Mouse (Mus musculus) midbrain, embryonic 10.5 days (tissue): ENCODE results near the gene Scn4a. TPM values are rescaled to one million over a fixed set of nuclear protein-coding genes. Genes with fewer than 3 reads are reported as not detected.

Experiments used
- DNase-seq: peaks from one replicate; pipeline ENCODE4 v3.0.0-alpha.2; 2017; ENCODE audit warnings: low spot score
- H3K27ac ChIP-seq: fragments of 300-500 bp; sonication (generic); replicated peaks from 2 replicates; pipeline ENCODE4 v1.5.1; 2016; ENCODE audit warnings: mild to moderate bottlenecking
- H3K27me3 ChIP-seq: fragments of 300-500 bp; sonication (generic); 2 replicates; pipeline ENCODE4 v1.6.1; 2016; ENCODE audit warnings: low read depth, mild to moderate bottlenecking; ENCODE audit not compliant: poor library complexity, severe bottlenecking
- H3K36me3 ChIP-seq: fragments of 300-500 bp; sonication (generic); 2 replicates; pipeline ENCODE4 v1.6.1; 2016; ENCODE audit warnings: mild to moderate bottlenecking, moderate library complexity
- H3K4me1 ChIP-seq: fragments of 300-500 bp; sonication (generic); 2 replicates; pipeline ENCODE4 v1.6.1; 2016
- H3K4me3 ChIP-seq: fragments of 300-500 bp; sonication (generic); 2 replicates; pipeline ENCODE4 v1.5.1; 2016; ENCODE audit warnings: mild to moderate bottlenecking, moderate library complexity
- H3K9me3 ChIP-seq: fragments of 300-500 bp; sonication (generic); replicated peaks from 2 replicates; pipeline ENCODE4 v1.6.1; 2016; ENCODE audit warnings: mild to moderate bottlenecking
- WGBS: fragments of 180-500 bp; shearing (Covaris S2); methylation state at CpG from one replicate; pipeline ENCODE4 v1.1.7; 2016; 5-methylcytosine and 5-hydroxymethylcytosine counted together
- polyA plus RNA-seq: library from polyadenylated mRNA; unstranded; fragments of >200 nt; fragmentation: Nextera tagmentation; extraction: Ambion mirVana; gene quantifications from 2 replicates; pipeline ENCODE4 v1.2.1, GENCODE M21; 2016

Gene Scn4a
- polyA plus RNA-seq, 1 experiment from 2014 or later, result 0.10 TPM

GRCm38 (mm10) chr11:106274374-106274773, 78.7 kb downstream of the Scn4a start:
- 94% methylated on average over 1 of the region's 1 CpGs for WGBS
- Histone ChIP-seq H3K36me3 (peaks cover 3% of the 10 kb centered on the region; the same call in 1 of the 2 replicates), H3K4me1 (peaks cover 46% of the 10 kb centered on the region), H3K27me3 (peaks cover 23% of the 10 kb centered on the region), H3K4me3 (no peak overlapping the region), H3K9me3 (no peaks in the 10 kb centered on the region; the same call in 1 of the 2 replicates), H3K27ac (0 out of 2 replicates have a peak overlapping the region, but pooled peaks have one; percentile 42)
- no peak for DNase-seq

- no peak for DNase-seq
- Histone ChIP-seq H3K9me3 (no peaks in the 10 kb centered on the region; the same call in 1 of the 2 replicates), H3K4me1 (peaks cover 51% of the 10 kb centered on the region), H3K36me3 (peaks cover 5% of the 10 kb centered on the region; the same call in 1 of the 2 replicates), H3K4me3 (peak overlapping the region; percentile 99; the same call in 1 of the 2 replicates), H3K27ac (0 out of 2 replicates have a peak overlapping the region, but pooled peaks have one; percentile 96), H3K27me3 (peaks cover 23% of the 10 kb centered on the region)
- 92% methylated on average over 6 of the region's 6 CpGs for WGBS
Measured at GRCm38 (mm10) chr11:106273811-106274210, 79.3 kb downstream of the Scn4a start.

GRCm38 (mm10) chr11:106273311-106273684, 79.8 kb downstream of the Scn4a start:
- H3K4me1 ChIP-seq, result peaks cover 56% of the 10 kb centered on the region
- 21% methylated on average over 16 of the region's 16 CpGs for WGBS
- no peak for DNase-seq
- H3K27ac ChIP-seq, result peak overlapping the region; percentile 96
- H3K36me3 ChIP-seq, result peaks cover 9% of the 10 kb centered on the region
- no peaks in the 10 kb centered on the region; the same call in 1 of the 2 replicates for H3K9me3 ChIP-seq
- H3K27me3 ChIP-seq, result peaks cover 22% of the 10 kb centered on the region
- H3K4me3 ChIP-seq, result peak overlapping the region; percentile 99

- peak; percentile 100 for DNase-seq
- Histone ChIP-seq H3K9me3 (no peaks in the 10 kb centered on the region; the same call in 1 of the 2 replicates), H3K4me3 (peak within 1 kb of the TSS; percentile 99), H3K4me1 (peaks cover 62% of the 10 kb centered on the region), H3K27ac (peak within 1 kb of the TSS; percentile 96), H3K27me3 (peaks cover 17% of the 10 kb centered on the region), H3K36me3 (peaks cover 14% of the 10 kb centered on the region)
- under 1% methylated on average over 72 of the region's 72 CpGs for WGBS
Measured at GRCm38 (mm10) chr11:106272644-106273310, 80.3 kb downstream of the Scn4a start, which contains the start of gene Smarcd2. Gene Smarcd2 (minus strand): TSS chr11:106272972.

GRCm38 (mm10) chr11:106271794-106272643, 81.1 kb downstream of the Scn4a start:
- 3% methylated on average over 41 of the region's 41 CpGs for WGBS
- DNase-seq, result no peak
- Histone ChIP-seq H3K4me3 (peak overlapping the region; percentile 99), H3K27me3 (peaks cover 9% of the 10 kb centered on the region; the same call in 1 of the 2 replicates), H3K4me1 (peaks cover 69% of the 10 kb centered on the region), H3K36me3 (peaks cover 21% of the 10 kb centered on the region), H3K9me3 (no peaks in the 10 kb centered on the region; the same call in 1 of the 2 replicates), H3K27ac (peak overlapping the region; percentile 96)

- 0 out of 2 replicates have a peak, but pooled peaks cover 6% of the 10 kb centered on the region for H3K27me3 ChIP-seq
- H3K9me3 ChIP-seq, result no peaks in the 10 kb centered on the region; the same call in 1 of the 2 replicates
- H3K4me1 ChIP-seq, result peaks cover 64% of the 10 kb centered on the region
- DNase-seq, result peak; percentile 27
- H3K27ac ChIP-seq, result peak overlapping the region; percentile 96
- WGBS, result 58% methylated on average over 5 of the region's 5 CpGs
- peaks cover 29% of the 10 kb centered on the region for H3K36me3 ChIP-seq
- peak overlapping the region; percentile 99 for H3K4me3 ChIP-seq
Measured at GRCm38 (mm10) chr11:106271131-106271793, 81.8 kb downstream of the Scn4a start.

- H3K36me3 ChIP-seq, result peaks cover 51% of the 10 kb centered on the region
- no peaks in the 10 kb centered on the region; the same call in 1 of the 2 replicates for H3K9me3 ChIP-seq
- DNase-seq, result no peak
- H3K27me3 ChIP-seq, result no peaks in the 10 kb centered on the region
- 75% methylated on average over 3 of the region's 3 CpGs for WGBS
- peaks cover 54% of the 10 kb centered on the region for H3K4me1 ChIP-seq
- H3K4me3 ChIP-seq, result 0 out of 2 replicates have a peak overlapping the region, but pooled peaks have one; percentile 9
- H3K27ac ChIP-seq, result peak overlapping the region; percentile 69
Measured at GRCm38 (mm10) chr11:106269060-106269431, 84.0 kb downstream of the Scn4a start.

Other genes starting within 250 kb of the Scn4a start
- gene Gm10840, start 192.4 kb downstream of the Scn4a start, polyA plus RNA-seq, result 0.57 TPM in 1 of 2 replicates, not detected in the other
- 364 and 366 TPM in 2 replicates for gene Limd2, start 192.4 kb downstream of the Scn4a start, polyA plus RNA-seq
- gene Strada, start 151.1 kb downstream of the Scn4a start, polyA plus RNA-seq, result 41.8 and 42.4 TPM in 2 replicates
- 69.9 and 74.0 TPM in 2 replicates for gene Ccdc47, start 136.9 kb downstream of the Scn4a start, polyA plus RNA-seq
- gene Ddx42, start 136.4 kb downstream of the Scn4a start, polyA plus RNA-seq, result 100 and 112 TPM in 2 replicates
- 78.1 and 83.8 TPM in 2 replicates for gene Ftsj3, start 97.2 kb downstream of the Scn4a start, polyA plus RNA-seq
- gene Psmc5, start 97.1 kb downstream of the Scn4a start, polyA plus RNA-seq, result 408 and 433 TPM in 2 replicates
- gene Smarcd2, start 80.3 kb downstream of the Scn4a start, polyA plus RNA-seq, result 19.3 and 20.0 TPM in 2 replicates
- gene Tcam1, start 76.6 kb downstream of the Scn4a start, polyA plus RNA-seq, result 0.06 and 0.15 TPM in 2 replicates
- gene Gh, start 51.4 kb downstream of the Scn4a start, polyA plus RNA-seq, result not detected in 2 replicates
- gene Cd79b, start 38.5 kb downstream of the Scn4a start, polyA plus RNA-seq, result 0.99 TPM in 2 replicates
- 0.10 TPM in 1 of 2 replicates, not detected in the other for gene Prr29, start 12.2 kb upstream of the Scn4a start, polyA plus RNA-seq
- 13.4 and 15.0 TPM in 2 replicates for gene Icam2, start 34.8 kb upstream of the Scn4a start, polyA plus RNA-seq
- 5.0 and 5.2 TPM in 2 replicates for gene Ern1, start 134.6 kb upstream of the Scn4a start, polyA plus RNA-seq